Mouse (Mus musculus) neural tube, embryonic 14.5 days (tissue): ENCODE results near the gene Hemk1. TPM values are rescaled to one million over a fixed set of nuclear protein-coding genes. Genes with fewer than 3 reads are reported as not detected.

ENCODE experiments used
- ATAC-seq: fragments of 200-750 bp; cut with Nextera tagmentation; 2 replicates; pipeline ENCODE4 v1.8.0; 2017; ENCODE audit warnings: low read depth, mild to moderate bottlenecking, moderate TSS enrichment, moderate library complexity
- H3K27ac ChIP-seq: fragments of 300-500 bp; sonication (generic); 2 replicates; pipeline ENCODE4 v1.5.1; 2014; ENCODE audit warnings: low read depth, mild to moderate bottlenecking, control low read depth, low read length, moderate library complexity, mixed read lengths
- H3K27me3 ChIP-seq: fragments of 300-500 bp; sonication (generic); 2 replicates; pipeline ENCODE4 v1.6.1; 2014; ENCODE audit warnings: low read length; ENCODE audit not compliant: control insufficient read depth, insufficient read depth
- H3K36me3 ChIP-seq: fragments of 300-500 bp; sonication (generic); 2 replicates; pipeline ENCODE4 v1.6.1; 2014; ENCODE audit warnings: low read length, mixed read lengths; ENCODE audit not compliant: control insufficient read depth, insufficient read depth
- H3K4me1 ChIP-seq: fragments of 300-500 bp; sonication (generic); 2 replicates; pipeline ENCODE4 v1.6.1; 2014; ENCODE audit warnings: low read length; ENCODE audit not compliant: control insufficient read depth, insufficient read depth
- H3K4me2 ChIP-seq: fragments of 300-500 bp; sonication (generic); 2 replicates; pipeline ENCODE4 v1.6.1; 2014; ENCODE audit warnings: mild to moderate bottlenecking, low read depth, low read length, control low read depth
- H3K4me3 ChIP-seq: fragments of 300-500 bp; sonication (generic); 2 replicates; pipeline ENCODE4 v1.5.1; 2014; ENCODE audit warnings: low read depth, low read length, control low read depth, mixed read lengths
- H3K9ac ChIP-seq: fragments of 300-500 bp; sonication (generic); replicated peaks from 2 replicates; pipeline ENCODE4 v1.6.1; 2014; ENCODE audit warnings: low read depth, mild to moderate bottlenecking, control low read depth, low read length, mixed read lengths
- H3K9me3 ChIP-seq: fragments of 300-500 bp; sonication (generic); 2 replicates; pipeline ENCODE4 v1.6.1; 2016; ENCODE audit warnings: low read length; ENCODE audit not compliant: control insufficient read depth
- WGBS: fragments of 180-500 bp; shearing (Covaris S2); extraction: QIAGEN DNeasy Blood & Tissue Kit; methylation state at CpG from one replicate; pipeline ENCODE4 v1.1.7; 2014; 5-methylcytosine and 5-hydroxymethylcytosine counted together
- polyA plus RNA-seq: library from polyadenylated mRNA; unstranded; fragments of >200 nt; fragmentation: Nextera tagmentation; extraction: Ambion mirVana; gene quantifications from 2 replicates; pipeline ENCODE4 v1.2.1, GENCODE M21; 2014

Hemk1 gene
- polyA plus RNA-seq, 1 experiment from 2014 or later = 20.1 TPM

DNA sequence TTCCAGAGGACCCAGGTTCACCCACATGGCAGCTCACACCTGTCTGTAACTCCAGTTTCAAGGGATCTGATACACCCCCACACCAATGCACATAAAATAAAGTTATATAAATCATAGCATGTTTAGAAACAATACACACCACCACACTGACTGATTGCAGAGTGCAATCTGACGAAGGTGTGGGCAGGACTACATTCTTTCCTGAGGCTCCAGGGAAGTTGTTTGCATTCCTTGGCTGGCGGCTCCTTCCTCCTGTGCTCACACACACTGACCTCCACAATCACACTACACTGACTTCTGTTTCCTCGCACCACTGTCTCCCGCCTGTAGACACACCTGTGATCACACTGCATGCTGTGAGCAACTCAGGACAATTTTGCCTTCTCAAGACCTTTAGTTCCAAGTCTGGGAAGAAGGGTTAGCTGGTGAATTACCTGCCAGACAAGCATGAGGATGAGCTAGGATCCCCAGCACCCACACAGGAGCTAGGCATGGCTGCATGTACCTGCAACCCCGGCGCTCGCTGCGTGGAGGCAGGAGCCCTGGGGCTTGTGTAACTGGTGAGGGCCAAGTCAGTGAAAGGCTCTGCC is 15.6 kb downstream of the Hemk1 start:
- WGBS = 87% methylated on average over 8 of the region's 8 CpGs
- no peak overlapping the region for H3K4me3 ChIP-seq

DNA sequence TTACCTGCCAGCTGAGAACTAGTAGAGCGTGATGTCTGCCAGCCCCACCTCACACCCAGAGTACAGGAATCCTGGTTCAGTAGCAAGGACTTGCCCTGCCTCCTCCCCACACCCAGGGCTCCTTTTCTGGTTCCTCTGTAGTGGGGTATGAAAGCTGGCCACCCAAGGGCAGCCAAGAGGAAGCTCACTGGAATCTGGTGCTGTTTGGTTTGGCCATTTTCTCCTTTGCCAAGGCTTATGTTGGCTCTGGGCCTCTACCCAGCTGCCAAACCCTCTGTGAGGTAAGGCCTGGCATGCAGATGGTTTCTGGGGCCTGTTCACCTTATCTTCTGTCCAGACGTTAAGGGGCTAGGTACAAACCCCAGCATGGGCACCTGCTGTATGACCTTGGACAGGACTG is 22.4 kb downstream of the Hemk1 start:
- Histone ChIP-seq H3K9me3 (no peaks in the 10 kb centered on the region), H3K4me3 (no peak overlapping the region), H3K4me2 (no peak overlapping the region), H3K36me3 (no peaks in the 10 kb centered on the region), H3K9ac (no peak overlapping the region), H3K4me1 (no peaks in the 10 kb centered on the region), H3K27me3 (no peaks in the 10 kb centered on the region), H3K27ac (no peak overlapping the region)
- WGBS = 92% methylated on average over 2 of the region's 2 CpGs
- no peak for ATAC-seq

More for the DNA sequence above, 15.6 kb downstream of the Hemk1 start:
- H3K9ac ChIP-seq = no peak overlapping the region
- H3K4me1 ChIP-seq = no peaks in the 10 kb centered on the region
- no peaks in the 10 kb centered on the region for H3K36me3 ChIP-seq
- H3K4me2 ChIP-seq = no peak overlapping the region
- H3K27me3 ChIP-seq = no peaks in the 10 kb centered on the region
- no peak for ATAC-seq
- no peaks in the 10 kb centered on the region for H3K9me3 ChIP-seq
- H3K27ac ChIP-seq = no peak overlapping the region

DNA sequence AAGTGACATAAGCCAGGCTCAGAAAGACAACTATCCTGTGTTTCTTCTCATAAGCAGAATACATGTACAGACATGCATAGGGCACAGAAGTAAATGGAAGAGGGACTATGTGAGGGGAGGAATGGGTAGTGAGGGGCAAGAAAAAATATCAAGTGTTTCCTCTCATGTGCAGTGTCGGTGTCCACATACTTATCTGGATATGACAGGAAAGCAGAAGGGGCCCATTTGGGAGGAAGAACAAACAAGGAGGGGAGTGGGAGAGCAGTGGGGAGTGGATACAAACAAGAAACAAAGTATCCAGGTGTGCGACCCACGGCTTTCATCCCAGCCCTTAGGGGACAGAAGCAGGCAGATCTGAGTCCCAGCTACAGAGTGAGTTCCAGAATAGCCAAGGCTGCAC is 24.2 kb downstream of the Hemk1 start:
- 95% methylated on average over 3 of the region's 3 CpGs for WGBS
- Histone ChIP-seq H3K9me3 (no peaks in the 10 kb centered on the region), H3K4me1 (no peaks in the 10 kb centered on the region), H3K4me2 (no peak overlapping the region), H3K27me3 (no peaks in the 10 kb centered on the region), H3K27ac (no peak overlapping the region), H3K4me3 (no peak overlapping the region), H3K9ac (no peak overlapping the region), H3K36me3 (no peaks in the 10 kb centered on the region)
- no peak for ATAC-seq

DNA sequence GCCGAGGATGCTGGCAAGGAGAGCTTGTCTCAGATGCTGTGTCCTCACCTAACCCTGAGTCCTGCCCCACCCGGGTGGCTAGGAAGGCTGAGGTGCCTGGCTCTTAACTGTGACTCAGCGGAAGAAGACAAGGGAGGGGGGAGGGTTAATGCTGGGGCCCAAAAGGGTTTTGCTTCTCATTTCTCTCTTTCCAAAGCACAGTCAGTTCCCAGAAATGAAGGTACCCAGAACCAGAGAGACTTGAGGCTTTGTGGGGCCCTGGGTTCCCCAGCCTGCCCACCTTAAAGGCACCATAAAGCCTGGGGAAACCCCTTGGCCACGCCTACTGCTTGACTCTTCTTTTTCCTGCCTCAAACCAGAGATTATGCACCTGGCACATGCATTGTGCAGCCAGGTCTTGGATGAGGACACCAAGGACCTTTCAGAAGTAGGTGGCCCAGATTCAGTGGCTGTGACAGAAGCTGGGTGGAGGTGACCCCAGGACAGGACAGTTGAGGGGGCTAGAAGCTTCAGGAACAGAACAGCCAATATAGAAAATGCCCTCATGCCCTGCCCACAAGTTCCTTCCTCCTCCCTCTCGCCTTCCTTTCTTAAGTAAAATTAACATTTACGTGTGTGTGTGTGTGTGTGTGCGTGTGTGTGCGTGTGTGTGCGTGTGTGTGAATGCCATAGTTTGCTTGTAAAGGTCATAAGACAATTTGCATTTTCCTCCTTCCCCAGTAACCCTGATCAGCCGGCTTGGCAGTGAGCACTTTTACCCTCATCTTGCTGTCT is 25.2 kb downstream of the Hemk1 start:
- H3K4me2 ChIP-seq = no peak overlapping the region
- no peak for ATAC-seq
- WGBS = 79% methylated on average over 9 of the region's 10 CpGs
- H3K27me3 ChIP-seq = no peaks in the 10 kb centered on the region
- H3K4me1 ChIP-seq = no peaks in the 10 kb centered on the region
- no peaks in the 10 kb centered on the region for H3K9me3 ChIP-seq
- no peak overlapping the region for H3K27ac ChIP-seq
- H3K9ac ChIP-seq = no peak overlapping the region
- no peaks in the 10 kb centered on the region for H3K36me3 ChIP-seq
- no peak overlapping the region for H3K4me3 ChIP-seq

DNA sequence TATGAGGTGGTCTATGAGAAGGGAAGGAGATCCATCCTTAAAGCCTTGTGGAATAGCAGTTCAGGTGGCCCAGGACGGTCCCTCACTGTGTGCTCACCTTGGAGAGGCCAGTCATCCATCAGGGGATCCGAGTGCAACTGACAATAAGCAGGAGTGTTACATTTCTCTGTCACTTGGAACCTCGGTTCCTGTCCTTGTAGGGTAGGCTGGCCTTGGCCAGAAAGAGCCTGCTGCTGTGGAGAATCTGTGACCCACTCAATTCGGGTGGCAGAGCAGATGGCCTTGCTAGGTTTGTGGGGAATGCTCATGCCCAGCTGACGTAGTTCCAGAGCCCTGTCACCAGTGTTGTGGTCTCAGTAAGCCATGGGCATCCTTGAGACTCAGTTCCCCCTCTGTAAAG is 28.6 kb downstream of the Hemk1 start:
- H3K4me2 ChIP-seq = no peak overlapping the region
- no peak overlapping the region for H3K27ac ChIP-seq
- no peaks in the 10 kb centered on the region for H3K4me1 ChIP-seq
- H3K9me3 ChIP-seq = no peaks in the 10 kb centered on the region
- 71% methylated on average over 5 of the region's 5 CpGs for WGBS
- H3K27me3 ChIP-seq = no peaks in the 10 kb centered on the region
- no peak overlapping the region for H3K9ac ChIP-seq
- ATAC-seq = no peak
- H3K36me3 ChIP-seq = no peaks in the 10 kb centered on the region
- H3K4me3 ChIP-seq = no peak overlapping the region

DNA sequence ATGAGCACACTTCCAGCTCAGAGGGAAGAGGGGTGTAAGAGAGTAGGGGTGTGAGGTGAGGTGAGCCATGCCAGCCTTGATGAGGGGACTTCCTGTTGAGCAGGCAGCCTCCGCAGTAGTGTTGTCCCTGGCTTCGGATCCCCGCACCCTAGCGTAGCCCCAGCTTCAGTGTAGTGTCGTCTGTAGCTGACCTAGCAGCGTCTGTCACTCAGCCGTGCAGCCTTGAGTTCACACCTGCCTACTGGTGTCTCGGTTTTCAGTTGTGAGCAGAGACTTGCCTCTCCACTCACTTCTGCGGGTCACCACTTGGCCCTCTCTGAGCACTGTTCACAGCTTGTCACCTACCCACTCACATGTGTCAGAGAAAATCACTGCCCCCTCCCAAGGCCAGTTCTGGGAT is 29.0 kb downstream of the Hemk1 start:
- no peak overlapping the region for H3K4me2 ChIP-seq
- no peak overlapping the region for H3K4me3 ChIP-seq
- no peaks in the 10 kb centered on the region for H3K9me3 ChIP-seq
- H3K4me1 ChIP-seq = no peaks in the 10 kb centered on the region
- WGBS = 84% methylated on average over 9 of the region's 9 CpGs
- no peaks in the 10 kb centered on the region for H3K36me3 ChIP-seq
- H3K9ac ChIP-seq = no peak overlapping the region
- no peak for ATAC-seq
- H3K27ac ChIP-seq = no peak overlapping the region
- H3K27me3 ChIP-seq = no peaks in the 10 kb centered on the region

DNA sequence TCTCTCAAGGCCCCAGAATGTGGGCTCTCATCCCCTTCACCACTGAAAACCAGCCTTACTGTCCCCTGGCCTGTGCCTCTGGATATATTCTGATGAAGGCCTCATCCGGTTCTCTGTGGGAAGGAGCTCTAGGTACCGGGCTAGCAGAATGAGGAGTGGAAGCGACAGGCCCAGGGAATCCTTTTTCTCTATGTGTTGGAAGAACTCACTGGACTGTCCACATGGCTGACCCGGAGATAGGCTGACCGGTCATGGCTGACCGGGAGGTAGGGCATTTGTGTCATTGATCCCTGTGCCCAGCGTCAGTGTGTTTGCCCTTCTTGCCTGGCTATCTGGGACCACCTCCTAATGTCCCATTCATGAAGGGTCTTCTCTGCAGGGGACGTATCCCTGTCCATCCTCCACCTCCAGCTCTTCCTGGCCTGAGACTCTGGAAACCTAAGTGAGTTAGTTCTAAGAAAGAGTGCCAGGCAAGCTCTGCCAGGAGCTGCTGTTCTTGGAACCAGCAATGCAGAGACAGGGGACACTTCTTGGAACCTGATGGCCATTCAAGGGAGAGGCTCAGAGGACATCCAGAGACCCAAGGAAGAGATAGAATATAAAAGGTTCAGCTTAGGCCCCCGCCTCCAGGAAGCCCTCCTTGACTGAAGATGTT is 29.7 kb downstream of the Hemk1 start:
- H3K36me3 ChIP-seq = no peaks in the 10 kb centered on the region
- H3K4me2 ChIP-seq = no peak overlapping the region
- no peaks in the 10 kb centered on the region for H3K9me3 ChIP-seq
- H3K27me3 ChIP-seq = no peaks in the 10 kb centered on the region
- no peak for ATAC-seq
- 90% methylated on average over 9 of the region's 9 CpGs for WGBS
- no peak overlapping the region for H3K9ac ChIP-seq
- no peak overlapping the region for H3K27ac ChIP-seq
- H3K4me3 ChIP-seq = no peak overlapping the region
- no peaks in the 10 kb centered on the region for H3K4me1 ChIP-seq

DNA sequence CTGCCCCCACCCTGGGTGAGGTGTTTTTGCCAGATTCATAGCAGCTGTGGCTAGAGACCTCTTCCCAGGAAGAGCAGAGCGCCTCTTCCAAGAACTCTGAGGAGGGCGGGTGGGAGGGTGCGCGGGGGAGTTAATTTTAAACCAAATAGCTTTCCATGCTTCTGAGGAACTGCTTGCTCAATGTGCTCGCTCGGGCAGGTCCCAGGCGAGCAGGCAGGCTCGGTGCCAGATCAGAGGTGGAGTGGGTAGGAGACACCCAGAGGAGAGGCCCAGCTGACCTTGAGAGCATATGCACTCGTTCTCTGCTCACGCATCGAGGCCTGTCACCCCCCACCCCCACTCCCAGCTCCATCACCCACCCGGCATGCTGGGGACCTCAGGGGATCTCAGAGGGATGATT is 30.3 kb downstream of the Hemk1 start:
- Histone ChIP-seq H3K27me3 (no peaks in the 10 kb centered on the region), H3K9ac (no peak overlapping the region), H3K4me3 (no peak overlapping the region), H3K4me1 (no peaks in the 10 kb centered on the region), H3K36me3 (no peaks in the 10 kb centered on the region), H3K27ac (no peak overlapping the region), H3K9me3 (no peaks in the 10 kb centered on the region), H3K4me2 (no peak overlapping the region)
- WGBS = 64% methylated on average over 11 of the region's 12 CpGs
- ATAC-seq = no peak
